Mouse (Mus musculus): Measurements from ENCODE around the gene Gm20532. TPM values are rescaled to one million over a fixed set of nuclear protein-coding genes. Genes with fewer than 3 reads are reported as not detected.

The Gm20532 gene
- total RNA-seq, 2 experiments from 2014 or later = not detected

Other genes starting within 250 kb of the Gm20532 start
- gene Dnlz, start 234.5 kb upstream of the Gm20532 start, total RNA-seq (2015; ENCODE audit: low replicate concordance) = 2.7 TPM in 1 of 2 replicates, not detected in the other
- gene Dnlz, start 234.5 kb upstream of the Gm20532 start, total RNA-seq (2017; ENCODE audit: low replicate concordance) = 1.1 and 2.0 TPM in 2 replicates
- 5.9 and 11.9 TPM in 2 replicates for gene Card9, start 225.7 kb upstream of the Gm20532 start, total RNA-seq (2015; ENCODE audit: low replicate concordance)
- 20.4 and 32.5 TPM in 2 replicates for gene Card9, start 225.7 kb upstream of the Gm20532 start, total RNA-seq (2017; ENCODE audit: low replicate concordance)
- gene Snapc4, start 206.0 kb upstream of the Gm20532 start, total RNA-seq (2015; ENCODE audit: low replicate concordance) = 2.9 and 12.3 TPM in 2 replicates
- gene Snapc4, start 206.0 kb upstream of the Gm20532 start, total RNA-seq (2017; ENCODE audit: low replicate concordance) = 0.85 and 7.4 TPM in 2 replicates
- 17.8 and 25.0 TPM in 2 replicates for gene Entr1, start 197.3 kb upstream of the Gm20532 start, total RNA-seq (2015; ENCODE audit: low replicate concordance)
- 17.3 and 19.2 TPM in 2 replicates for gene Entr1, start 197.3 kb upstream of the Gm20532 start, total RNA-seq (2017; ENCODE audit: low replicate concordance)
- gene Pmpca, start 197.3 kb upstream of the Gm20532 start, total RNA-seq (2015; ENCODE audit: low replicate concordance) = 6.5 TPM in 2 replicates
- gene Pmpca, start 197.3 kb upstream of the Gm20532 start, total RNA-seq (2017; ENCODE audit: low replicate concordance) = 12.1 and 24.0 TPM in 2 replicates
- 4.0 and 4.6 TPM in 2 replicates for gene Inpp5e, start 177.4 kb upstream of the Gm20532 start, total RNA-seq (2015; ENCODE audit: low replicate concordance)
- gene Inpp5e, start 177.4 kb upstream of the Gm20532 start, total RNA-seq (2017; ENCODE audit: low replicate concordance) = 2.5 and 4.5 TPM in 2 replicates
- gene Sec16a, start 141.4 kb upstream of the Gm20532 start, total RNA-seq (2015; ENCODE audit: low replicate concordance) = 12.5 and 18.8 TPM in 2 replicates
- gene Sec16a, start 141.4 kb upstream of the Gm20532 start, total RNA-seq (2017; ENCODE audit: low replicate concordance) = 9.3 and 14.9 TPM in 2 replicates
- gene Notch1, start 70.0 kb upstream of the Gm20532 start, total RNA-seq (2015; ENCODE audit: low replicate concordance) = 7.3 and 10.0 TPM in 2 replicates
- 3.3 and 4.6 TPM in 2 replicates for gene Notch1, start 70.0 kb upstream of the Gm20532 start, total RNA-seq (2017; ENCODE audit: low replicate concordance)
- 7.5 TPM in 1 of 2 replicates, not detected in the other for gene Egfl7, start 6.6 kb upstream of the Gm20532 start, total RNA-seq (2015; ENCODE audit: low replicate concordance)
- 4.9 and 8.2 TPM in 2 replicates for gene Egfl7, start 6.6 kb upstream of the Gm20532 start, total RNA-seq (2017; ENCODE audit: low replicate concordance)
- gene Agpat2, start 17.8 kb downstream of the Gm20532 start, total RNA-seq (2015; ENCODE audit: low replicate concordance) = 17.1 and 32.7 TPM in 2 replicates
- gene Agpat2, start 17.8 kb downstream of the Gm20532 start, total RNA-seq (2017; ENCODE audit: low replicate concordance) = 23.0 and 24.4 TPM in 2 replicates
- gene Fam69b, start 41.8 kb downstream of the Gm20532 start, total RNA-seq (2015; ENCODE audit: low replicate concordance) = not detected in 2 replicates
- gene Fam69b, start 41.8 kb downstream of the Gm20532 start, total RNA-seq (2017; ENCODE audit: low replicate concordance) = 0.34 TPM in 1 of 2 replicates, not detected in the other
- not detected in 2 replicates for gene Lcn4, start 84.6 kb downstream of the Gm20532 start, total RNA-seq (2015; ENCODE audit: low replicate concordance)
- not detected in 2 replicates for gene Lcn4, start 84.6 kb downstream of the Gm20532 start, total RNA-seq (2017; ENCODE audit: low replicate concordance)

Data from erythroblast, adult 5-6 weeks (primary cell).